Mouse (Mus musculus): Measurements from ENCODE around the gene 4921539E11Rik. TPM values are rescaled to one million over a fixed set of nuclear protein-coding genes. Genes with fewer than 3 reads are reported as not detected.

4921539E11Rik gene
- polyA plus RNA-seq, 1 experiment: not detected

- TF ChIP-seq MYOD1 (IDR thresholded peaks at IDR 0.05; ENCODE audit: control insufficient read depth, insufficient read length, low read depth): no peak
- no peak for TF ChIP-seq MAX (IDR thresholded peaks at IDR 0.05)
- TF ChIP-seq CEBPB (IDR thresholded peaks at IDR 0.05; ENCODE audit: low read depth): no peak
- TF ChIP-seq MYOG (IDR thresholded peaks at IDR 0.05; ENCODE audit: control insufficient read depth, extremely low read depth, insufficient read length): no peak
- TF ChIP-seq CTCF (IDR thresholded peaks at IDR 0.05; ENCODE audit: control insufficient read depth, insufficient read depth, insufficient read length): no peak
- no peak for TF ChIP-seq USF1 (IDR thresholded peaks at IDR 0.05; ENCODE audit: low read depth)
- no peak for TF ChIP-seq FOSL1 (IDR thresholded peaks at IDR 0.05; ENCODE audit: insufficient read depth, low read length, poor library complexity, severe bottlenecking)
- Histone ChIP-seq H3K79me2 (ENCODE audit: control insufficient read depth, insufficient read depth) (peaks cover 15% of the 10 kb centered on the region), H3K36me3 (ENCODE audit: control insufficient read depth, insufficient read depth) (peaks cover 10% of the 10 kb centered on the region), H3K27me3 (ENCODE audit: control insufficient read depth, insufficient read depth, insufficient read length) (no peaks in the 10 kb centered on the region), H3K79me3 (ENCODE audit: low read depth) (peaks cover 5% of the 10 kb centered on the region), H3K4me3 (ENCODE audit: insufficient read depth, poor library complexity, severe bottlenecking) (peak overlapping the region; percentile 65), H3ac (ENCODE audit: control insufficient read depth, insufficient read length, low read depth) (peak overlapping the region; percentile 87)
These were observed 76.2 kb downstream of the 4921539E11Rik start for GRCm38 (mm10) chr4:103214498-103214924.

- peaks cover 15% of the 10 kb centered on the region for H3K79me2 ChIP-seq (ENCODE audit: control insufficient read depth, insufficient read depth)
- H3ac ChIP-seq (ENCODE audit: control insufficient read depth, insufficient read length, low read depth): peak overlapping the region; percentile 87
- H3K27me3 ChIP-seq (ENCODE audit: control insufficient read depth, insufficient read depth, insufficient read length): no peaks in the 10 kb centered on the region
- H3K79me3 ChIP-seq (ENCODE audit: low read depth): peaks cover 5% of the 10 kb centered on the region
- peak overlapping the region; percentile 65 for H3K4me3 ChIP-seq (ENCODE audit: insufficient read depth, poor library complexity, severe bottlenecking)
- TF ChIP-seq FOSL1 (IDR thresholded peaks at IDR 0.05; ENCODE audit: insufficient read depth, low read length, poor library complexity, severe bottlenecking): no peak
- no peak for TF ChIP-seq MYOD1 (IDR thresholded peaks at IDR 0.05; ENCODE audit: control insufficient read depth, insufficient read length, low read depth)
- no peak for TF ChIP-seq MYOG (IDR thresholded peaks at IDR 0.05; ENCODE audit: control insufficient read depth, extremely low read depth, insufficient read length)
- TF ChIP-seq USF1 (IDR thresholded peaks at IDR 0.05; ENCODE audit: low read depth): no peak
- TF ChIP-seq MAX (IDR thresholded peaks at IDR 0.05): no peak
- TF ChIP-seq CEBPB (IDR thresholded peaks at IDR 0.05; ENCODE audit: low read depth): no peak
- no peak for TF ChIP-seq CTCF (IDR thresholded peaks at IDR 0.05; ENCODE audit: control insufficient read depth, insufficient read depth, insufficient read length)
- peaks cover 12% of the 10 kb centered on the region for H3K36me3 ChIP-seq (ENCODE audit: control insufficient read depth, insufficient read depth)
These were observed 76.7 kb downstream of the 4921539E11Rik start for GRCm38 (mm10) chr4:103213859-103214497.

DNA sequence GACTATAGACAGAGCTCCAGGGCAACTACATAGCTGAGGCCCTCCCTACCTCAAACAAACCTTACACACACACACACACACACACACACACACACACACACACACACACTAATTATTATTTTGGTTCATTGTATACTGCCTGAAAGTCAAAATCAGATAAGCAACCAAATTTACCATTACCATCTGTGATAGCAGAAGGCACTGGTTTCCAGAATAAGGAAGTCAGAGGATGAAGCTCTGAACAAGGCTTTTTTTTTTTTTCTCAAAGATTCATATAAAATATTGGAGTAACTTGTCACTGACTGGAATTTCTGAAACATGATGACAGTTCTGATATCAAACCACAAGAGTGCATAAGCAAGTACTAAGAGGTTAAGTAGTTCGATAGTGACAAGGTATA lies 82.1 kb downstream of the 4921539E11Rik start:
- H3ac ChIP-seq (ENCODE audit: control insufficient read depth, insufficient read length, low read depth): no peak overlapping the region
- H3K27me3 ChIP-seq (ENCODE audit: control insufficient read depth, insufficient read depth, insufficient read length): no peaks in the 10 kb centered on the region
- H3K36me3 ChIP-seq (ENCODE audit: control insufficient read depth, insufficient read depth): peaks cover 54% of the 10 kb centered on the region
- peaks cover 4% of the 10 kb centered on the region for H3K79me3 ChIP-seq (ENCODE audit: low read depth)
- no peak for TF ChIP-seq MYOG (IDR thresholded peaks at IDR 0.05; ENCODE audit: control insufficient read depth, extremely low read depth, insufficient read length)
- no peak for TF ChIP-seq CTCF (IDR thresholded peaks at IDR 0.05; ENCODE audit: control insufficient read depth, insufficient read depth, insufficient read length)
- TF ChIP-seq MYOD1 (IDR thresholded peaks at IDR 0.05; ENCODE audit: control insufficient read depth, insufficient read length, low read depth): no peak
- TF ChIP-seq CEBPB (IDR thresholded peaks at IDR 0.05; ENCODE audit: low read depth): no peak
- no peak for TF ChIP-seq MAX (IDR thresholded peaks at IDR 0.05)
- no peak for TF ChIP-seq USF1 (IDR thresholded peaks at IDR 0.05; ENCODE audit: low read depth)
- TF ChIP-seq FOSL1 (IDR thresholded peaks at IDR 0.05; ENCODE audit: insufficient read depth, low read length, poor library complexity, severe bottlenecking): no peak
- peaks cover 5% of the 10 kb centered on the region for H3K79me2 ChIP-seq (ENCODE audit: control insufficient read depth, insufficient read depth)
- H3K4me3 ChIP-seq (ENCODE audit: insufficient read depth, poor library complexity, severe bottlenecking): no peak overlapping the region

GRCm38 (mm10) chr4:103203646-103204045 lies 87.0 kb downstream of the 4921539E11Rik start:
- Histone ChIP-seq H3K79me2 (ENCODE audit: control insufficient read depth, insufficient read depth) (no peaks in the 10 kb centered on the region), H3ac (ENCODE audit: control insufficient read depth, insufficient read length, low read depth) (no peak overlapping the region), H3K27me3 (ENCODE audit: control insufficient read depth, insufficient read depth, insufficient read length) (no peaks in the 10 kb centered on the region), H3K79me3 (ENCODE audit: low read depth) (no peaks in the 10 kb centered on the region), H3K36me3 (ENCODE audit: control insufficient read depth, insufficient read depth) (peaks cover 57% of the 10 kb centered on the region), H3K4me3 (ENCODE audit: insufficient read depth, poor library complexity, severe bottlenecking) (no peak overlapping the region)
- no peak for TF ChIP-seq MAX (IDR thresholded peaks at IDR 0.05)

DNA sequence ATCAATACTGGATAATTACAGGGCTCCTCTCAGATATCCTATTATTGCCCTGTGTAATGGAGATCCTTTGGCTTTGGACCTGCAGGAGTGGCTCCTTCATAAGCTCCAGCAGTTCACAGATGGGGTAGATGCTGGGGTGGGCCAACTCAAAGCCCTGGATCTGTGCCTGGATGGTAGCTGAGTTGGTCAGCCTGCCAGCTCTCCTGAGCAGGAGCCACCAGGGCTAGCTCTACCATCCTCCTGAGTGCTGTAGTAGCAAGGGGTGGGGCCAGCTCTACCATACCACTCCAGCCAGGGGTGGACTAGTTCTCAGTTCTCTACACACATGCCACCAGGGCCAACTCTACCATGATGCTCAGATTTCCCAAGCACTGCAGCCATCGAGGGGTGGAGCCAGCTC lies 90.6 kb downstream of the 4921539E11Rik start:
- Histone ChIP-seq H3K36me3 (ENCODE audit: control insufficient read depth, insufficient read depth) (peaks cover 29% of the 10 kb centered on the region), H3K79me2 (ENCODE audit: control insufficient read depth, insufficient read depth) (no peaks in the 10 kb centered on the region), H3K79me3 (ENCODE audit: low read depth) (no peaks in the 10 kb centered on the region), H3K4me3 (ENCODE audit: insufficient read depth, poor library complexity, severe bottlenecking) (no peak overlapping the region), H3K27me3 (ENCODE audit: control insufficient read depth, insufficient read depth, insufficient read length) (no peaks in the 10 kb centered on the region), H3ac (ENCODE audit: control insufficient read depth, insufficient read length, low read depth) (no peak overlapping the region)
- TF ChIP-seq MYOG (IDR thresholded peaks at IDR 0.05; ENCODE audit: control insufficient read depth, extremely low read depth, insufficient read length) (no peak), MYOD1 (IDR thresholded peaks at IDR 0.05; ENCODE audit: control insufficient read depth, insufficient read length, low read depth) (no peak), FOSL1 (IDR thresholded peaks at IDR 0.05; ENCODE audit: insufficient read depth, low read length, poor library complexity, severe bottlenecking) (no peak), MAX (IDR thresholded peaks at IDR 0.05) (no peak), USF1 (IDR thresholded peaks at IDR 0.05; ENCODE audit: low read depth) (no peak), CTCF (IDR thresholded peaks at IDR 0.05; ENCODE audit: control insufficient read depth, insufficient read depth, insufficient read length) (no peak), CEBPB (IDR thresholded peaks at IDR 0.05; ENCODE audit: low read depth) (no peak)

GRCm38 (mm10) chr4:103199086-103199485 lies 91.6 kb downstream of the 4921539E11Rik start:
- H3K79me3 ChIP-seq (ENCODE audit: low read depth): no peaks in the 10 kb centered on the region
- no peak overlapping the region for H3ac ChIP-seq (ENCODE audit: control insufficient read depth, insufficient read length, low read depth)
- peaks cover 19% of the 10 kb centered on the region for H3K36me3 ChIP-seq (ENCODE audit: control insufficient read depth, insufficient read depth)
- no peaks in the 10 kb centered on the region for H3K79me2 ChIP-seq (ENCODE audit: control insufficient read depth, insufficient read depth)
- TF ChIP-seq CTCF (IDR thresholded peaks at IDR 0.05; ENCODE audit: control insufficient read depth, insufficient read depth, insufficient read length) (no peak), MYOG (IDR thresholded peaks at IDR 0.05; ENCODE audit: control insufficient read depth, extremely low read depth, insufficient read length) (no peak), USF1 (IDR thresholded peaks at IDR 0.05; ENCODE audit: low read depth) (no peak), MYOD1 (IDR thresholded peaks at IDR 0.05; ENCODE audit: control insufficient read depth, insufficient read length, low read depth) (no peak), CEBPB (IDR thresholded peaks at IDR 0.05; ENCODE audit: low read depth) (no peak), FOSL1 (IDR thresholded peaks at IDR 0.05; ENCODE audit: insufficient read depth, low read length, poor library complexity, severe bottlenecking) (no peak), MAX (IDR thresholded peaks at IDR 0.05) (no peak)
- no peaks in the 10 kb centered on the region for H3K27me3 ChIP-seq (ENCODE audit: control insufficient read depth, insufficient read depth, insufficient read length)
- no peak overlapping the region for H3K4me3 ChIP-seq (ENCODE audit: insufficient read depth, poor library complexity, severe bottlenecking)
